Mouse (Mus musculus): ENCODE measurements at regions not wholly inside any gene's neighbourhood (a gene's known extent, or its start where the extent isn't known, plus 50 kb on each side); places are given as distances from the start of the nearest gene placed in this dataset.

- no peak for DNase-seq (ENCODE audit: low spot score)
Observed at GRCm38 (mm10) chr14:123081016-123081714, 97.3 kb upstream of the Tmtc4 start.

- DNase-seq (ENCODE audit: low spot score), result no peak
Observed at GRCm38 (mm10) chr14:123079733-123080132, 95.9 kb upstream of the Tmtc4 start.

DNA sequence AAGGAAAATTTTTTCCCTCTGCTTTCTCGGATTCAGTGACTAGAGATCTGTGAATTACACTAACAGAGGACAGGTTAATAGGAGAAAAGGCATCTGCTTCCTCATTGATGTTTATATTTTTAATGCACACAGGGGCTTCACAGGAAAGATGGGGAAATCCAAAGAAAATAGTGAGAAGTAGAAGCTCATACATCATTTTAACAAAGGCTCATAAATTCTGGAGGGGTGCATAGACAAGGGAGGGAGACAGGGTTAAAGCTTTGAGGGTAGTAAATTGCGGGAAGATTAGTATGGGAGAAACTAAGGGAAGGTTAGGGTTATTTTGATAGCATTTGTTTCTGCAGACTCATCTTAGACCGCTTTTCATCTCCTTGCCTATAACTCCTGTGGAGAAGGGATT lies 95.0 kb upstream of the Tmtc4 start:
- DNase-seq (ENCODE audit: low spot score), result no peak

DNA sequence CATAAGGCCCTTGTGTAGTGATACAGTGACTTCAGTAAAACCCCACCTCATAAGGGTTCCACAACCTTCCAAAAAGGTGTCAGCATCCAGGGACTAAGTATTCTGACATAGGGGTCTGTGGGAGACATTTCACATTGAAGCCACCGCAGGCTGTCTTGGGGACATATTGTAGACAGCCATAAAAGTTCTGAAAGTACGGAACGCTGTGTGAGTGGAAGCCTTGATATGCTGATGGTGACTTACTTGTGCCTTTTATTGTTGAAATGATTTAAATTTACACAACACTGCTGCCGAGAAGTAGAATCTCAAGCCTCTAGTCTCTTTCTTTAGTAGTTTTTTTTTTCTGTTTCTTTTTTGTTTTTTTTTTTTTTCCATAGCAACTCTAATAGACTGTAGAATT lies 82.5 kb upstream of the Tmtc4 start:
- no peak for DNase-seq (ENCODE audit: low spot score)

DNA sequence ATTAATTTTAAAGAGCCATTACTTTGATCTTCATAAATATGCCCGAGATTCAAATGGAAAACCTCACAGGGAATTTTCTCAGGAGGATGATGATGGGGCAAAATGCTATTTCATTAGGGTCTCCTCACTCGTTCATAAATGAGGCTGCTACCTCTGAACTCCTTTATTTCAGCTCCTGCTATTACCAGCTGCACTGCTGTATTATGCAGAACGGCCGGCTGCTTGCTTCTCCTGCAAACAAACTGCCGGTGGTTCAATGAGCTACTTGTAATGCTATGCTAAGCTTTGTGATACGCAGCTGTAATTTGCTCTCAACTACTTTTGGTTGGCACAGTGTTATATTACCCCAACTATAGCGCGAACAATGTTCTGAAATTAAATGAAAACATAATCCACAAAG lies 81.7 kb upstream of the Tmtc4 start:
- no peak for DNase-seq (ENCODE audit: low spot score)

DNA sequence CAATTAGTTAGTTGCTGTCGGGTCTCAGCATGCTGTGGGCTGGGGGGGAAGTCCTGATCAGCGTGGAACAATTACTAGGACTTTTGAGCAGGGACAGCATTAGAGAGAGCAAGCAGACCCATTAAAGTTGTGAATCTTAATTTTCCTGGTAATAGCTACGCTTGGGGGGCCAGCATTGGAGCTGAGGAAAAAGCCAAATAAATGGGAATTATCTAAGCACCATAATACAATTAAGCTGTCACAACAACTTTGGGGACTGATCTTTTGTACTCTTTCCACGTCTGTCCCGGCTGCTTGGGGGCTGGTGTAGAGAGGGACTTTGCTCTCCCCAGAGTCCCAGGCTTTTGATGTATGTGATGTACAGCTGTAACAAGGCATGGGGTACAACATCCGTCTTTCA lies 81.3 kb upstream of the Tmtc4 start:
- DNase-seq (ENCODE audit: low spot score), result no peak

DNA sequence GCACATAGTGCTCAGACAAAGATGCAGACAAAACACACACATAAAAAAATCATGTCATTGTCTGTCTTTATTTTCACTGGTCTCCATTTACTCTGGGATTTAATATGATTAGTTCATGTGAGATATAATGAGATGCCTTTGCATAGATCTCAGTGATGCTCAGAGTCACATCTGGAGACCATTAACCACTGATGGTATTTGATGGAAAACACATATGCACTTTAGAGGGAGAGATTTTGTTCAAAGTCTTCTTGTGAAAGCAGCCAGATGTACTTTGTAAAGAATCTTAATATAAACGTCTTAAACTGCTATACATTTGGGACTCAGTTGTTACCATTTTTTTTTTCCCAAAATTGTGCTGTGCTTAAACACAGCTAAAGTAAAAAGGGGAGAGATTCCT lies 79.1 kb upstream of the Tmtc4 start:
- no peak for DNase-seq (ENCODE audit: low spot score)

GRCm38 (mm10) chr14:123056976-123057375 lies 73.1 kb upstream of the Tmtc4 start:
- no peak for DNase-seq (ENCODE audit: low spot score)

DNA sequence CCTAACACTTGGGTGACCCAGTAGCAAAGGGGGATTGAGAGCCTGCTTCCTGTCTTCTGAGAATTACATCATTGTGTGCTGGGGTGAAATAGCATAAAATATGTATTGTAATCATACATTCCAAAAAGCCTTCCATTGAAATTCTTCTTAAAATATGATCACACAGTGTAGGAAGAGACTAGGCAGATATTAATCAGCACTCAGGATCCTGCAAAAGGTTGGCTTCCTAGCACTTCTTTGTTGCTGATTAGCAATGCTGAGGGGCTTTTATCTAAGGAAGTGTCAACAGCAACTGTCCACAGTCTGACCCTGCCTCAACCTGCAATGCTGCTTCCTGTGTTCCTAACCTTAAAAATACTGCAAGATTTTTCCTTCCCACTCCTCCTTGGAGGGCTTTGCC lies 64.6 kb upstream of the Tmtc4 start:
- DNase-seq (ENCODE audit: low spot score), result no peak

- DNase-seq (ENCODE audit: low spot score), result no peak
Observed at GRCm38 (mm10) chr14:123040046-123040445, 56.2 kb upstream of the Tmtc4 start.

GRCm38 (mm10) chr14:123037444-123037843 lies 53.6 kb upstream of the Tmtc4 start:
- no peak for DNase-seq (ENCODE audit: low spot score)
